Mouse (Mus musculus) thymus, adult 2 months (tissue): ENCODE measurements around the gene Akap13. TPM values are rescaled to one million over a fixed set of nuclear protein-coding genes. Genes with fewer than 3 reads are reported as not detected.
"Not testable (repeated sequence)": the region's sequence is repeated elsewhere in the genome, so short reads cannot be mapped to it uniquely, and the experiment has no call there.

Source experiments
- DNase-seq: peaks from one replicate; pipeline ENCODE4 v3.0.0; 2021
- H3K27ac ChIP-seq: fragments of 200-500 bp; 2 replicates; pipeline ENCODE4 v1.5.1; 2012; ENCODE audit warnings: low read length, control low read depth; ENCODE audit not compliant: control insufficient read depth, insufficient read depth
- H3K27me3 ChIP-seq: fragments of 200-500 bp; 2 replicates; pipeline ENCODE4 v1.6.1; 2012; ENCODE audit warnings: mild to moderate bottlenecking, low read length, moderate library complexity, mixed read lengths; ENCODE audit not compliant: control insufficient read depth, insufficient read depth
- H3K36me3 ChIP-seq: fragments of 200-500 bp; 2 replicates; pipeline ENCODE4 v1.6.1; 2012; ENCODE audit warnings: mild to moderate bottlenecking, low read length, moderate library complexity; ENCODE audit not compliant: control insufficient read depth, insufficient read depth
- H3K4me1 ChIP-seq: fragments of 200-500 bp; replicated peaks from 2 replicates; pipeline ENCODE4 v1.6.1; 2012; ENCODE audit warnings: low read length; ENCODE audit not compliant: control insufficient read depth, insufficient read depth
- H3K4me3 ChIP-seq: fragments of 200-500 bp; 2 replicates; pipeline ENCODE4 v1.5.1; 2012; ENCODE audit warnings: mild to moderate bottlenecking, low read length, control low read depth, moderate library complexity; ENCODE audit not compliant: control insufficient read depth, insufficient read depth
- CTCF ChIP-seq: fragments of 200-500 bp; IDR thresholded peaks from 2 replicates; pipeline ENCODE4 v1.5.1; 2012; ENCODE audit warnings: mild to moderate bottlenecking, control low read depth, low read length, moderate library complexity, borderline replicate concordance; ENCODE audit not compliant: control insufficient read depth, poor library complexity, insufficient read depth; ENCODE audit errors: extremely low read depth
- POLR2A ChIP-seq: fragments of 200-500 bp; IDR thresholded peaks from 2 replicates; pipeline ENCODE4 v1.6.1; 2012; ENCODE audit warnings: mild to moderate bottlenecking, low read length, control low read depth, moderate library complexity; ENCODE audit not compliant: control insufficient read depth, poor library complexity, insufficient read depth; ENCODE audit errors: extremely low read depth
- WGBS: fragments of 180-500 bp; shearing (Covaris S2); methylation state at CpG from one replicate; pipeline ENCODE4 v1.1.7; 2018; 5-methylcytosine and 5-hydroxymethylcytosine counted together
- polyA plus RNA-seq: library from polyadenylated mRNA; depleted of rRNA; stranded (reverse); fragments of >200 nt; gene quantifications from 2 replicates; pipeline ENCODE4 v1.2.3, GENCODE M21; 2012

Akap13 gene
- polyA plus RNA-seq, 1 experiment, result 47.8 TPM

DNA sequence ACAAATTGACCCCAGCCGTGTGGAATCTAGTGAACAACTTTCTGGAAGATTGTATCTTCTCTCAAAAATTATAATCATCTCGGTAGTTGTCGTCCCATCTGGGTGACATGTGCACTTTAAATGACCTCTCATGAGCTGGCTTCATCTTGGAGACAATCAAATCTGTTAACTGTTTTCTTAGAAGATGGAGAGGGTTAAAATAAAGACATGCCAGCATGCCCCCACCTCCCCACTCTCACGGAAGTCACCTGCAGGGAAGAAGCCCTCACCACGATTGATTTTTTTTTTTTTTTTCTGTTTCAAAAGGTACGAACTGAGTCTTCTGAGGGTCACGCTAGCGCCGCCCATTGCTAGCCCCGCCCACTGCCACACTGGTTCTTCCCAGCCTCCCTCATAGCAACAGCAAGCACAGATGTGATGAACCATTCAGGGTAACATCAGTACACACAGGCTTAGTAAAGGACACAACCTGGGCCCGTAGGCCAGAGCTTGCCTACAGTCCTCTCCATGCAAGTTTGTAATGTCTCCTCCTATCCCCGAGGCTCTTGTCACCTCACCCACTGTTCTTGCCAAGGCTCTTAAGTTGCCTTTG, 298.0 kb downstream of the Akap13 start:
- TF ChIP-seq CTCF, result no peak
- no peak for TF ChIP-seq POLR2A
- H3K36me3 ChIP-seq, result peaks cover 54% of the 10 kb centered on the region
- no peak overlapping the region for H3K4me3 ChIP-seq
- H3K27me3 ChIP-seq, result no peaks in the 10 kb centered on the region
- no peaks in the 10 kb centered on the region for H3K4me1 ChIP-seq
- DNase-seq, result no peak
- H3K27ac ChIP-seq, result no peak overlapping the region
- 79% methylated on average over 12 of the region's 12 CpGs for WGBS

DNA sequence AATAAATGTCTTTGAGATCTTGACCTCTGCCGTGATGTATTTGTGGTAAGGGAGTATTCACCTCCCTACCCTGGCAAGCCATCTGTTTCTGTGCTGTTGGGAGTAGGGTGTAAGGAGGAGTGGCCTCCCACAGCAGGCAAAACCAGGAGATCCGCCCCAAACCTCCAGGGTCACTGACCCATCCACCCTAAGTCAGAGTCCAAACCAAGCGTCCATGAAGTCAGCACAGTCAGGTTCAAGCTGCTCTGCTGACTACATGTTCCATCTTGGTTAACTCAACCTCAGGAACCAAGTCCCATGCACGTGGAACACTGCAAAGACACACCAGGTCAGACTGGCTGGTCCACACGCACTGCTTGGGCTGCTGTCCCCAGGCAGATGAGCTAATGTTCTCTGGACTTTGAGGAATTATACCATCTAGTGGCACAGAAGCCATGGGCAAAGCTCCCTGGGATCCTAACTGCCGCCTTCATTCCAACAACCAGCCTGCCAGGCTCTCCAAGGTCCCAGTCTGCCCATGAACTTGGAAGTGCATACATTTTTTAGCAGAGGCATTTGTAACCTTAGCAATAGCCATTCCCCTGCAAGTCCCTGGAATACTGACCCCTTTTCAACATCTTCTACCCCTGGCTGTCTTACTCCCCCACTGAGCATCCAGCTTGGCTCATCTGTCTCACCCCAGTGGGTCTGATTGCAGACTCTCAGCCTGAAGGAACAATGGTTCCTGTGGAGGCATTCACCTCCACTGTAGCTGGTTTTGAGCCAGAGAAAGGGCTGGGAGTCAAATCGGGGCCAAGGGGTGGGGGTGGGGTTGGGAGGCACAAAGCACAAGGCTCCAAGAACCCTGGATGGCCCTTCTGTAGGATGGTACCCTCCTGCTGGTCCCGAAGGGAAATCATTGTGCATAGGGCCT, 299.5 kb downstream of the Akap13 start:
- 91% methylated on average over 8 of the region's 8 CpGs for WGBS
- no peak overlapping the region for H3K4me3 ChIP-seq
- no peaks in the 10 kb centered on the region for H3K4me1 ChIP-seq

DNA sequence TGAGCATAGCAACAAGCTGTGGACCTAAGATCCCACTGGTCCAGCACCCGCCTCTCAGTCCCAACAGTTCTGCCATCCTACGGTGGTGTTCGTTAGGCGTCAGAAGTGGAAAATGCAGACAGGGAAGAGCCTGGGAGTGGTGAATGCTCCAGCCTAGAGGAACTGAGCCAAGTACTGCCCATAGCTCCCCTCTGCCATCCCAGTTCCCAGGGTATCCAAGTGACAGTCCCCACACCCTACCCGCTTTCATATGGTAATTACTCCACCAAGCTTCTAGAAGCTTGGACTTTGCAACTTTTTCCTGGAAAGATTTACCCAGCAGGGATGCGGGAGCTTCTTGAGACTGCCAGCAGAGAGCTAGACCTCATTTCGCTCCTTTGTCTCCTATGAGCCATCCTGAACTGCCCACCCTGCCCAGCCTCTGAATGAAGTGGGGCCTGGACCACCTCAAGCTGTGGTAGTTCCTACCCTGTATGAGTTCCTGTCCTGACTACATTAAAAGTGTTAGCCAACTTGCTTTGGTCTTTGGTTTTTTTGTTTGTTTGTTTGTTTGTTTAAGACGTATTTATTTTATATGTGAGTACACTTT, 300.6 kb downstream of the Akap13 start:
- no peak for DNase-seq
- Histone ChIP-seq H3K27ac (no peak overlapping the region), H3K27me3 (no peaks in the 10 kb centered on the region), H3K4me3 (no peak overlapping the region), H3K36me3 (peaks cover 27% of the 10 kb centered on the region), H3K4me1 (peaks cover 6% of the 10 kb centered on the region; the same call in 1 of the 2 replicates)
- WGBS, result 97% methylated on average over 8 of the region's 8 CpGs
- TF ChIP-seq POLR2A (no peak), CTCF (no peak)

More for the DNA sequence above, 299.5 kb downstream of the Akap13 start:
- Histone ChIP-seq H3K36me3 (peaks cover 38% of the 10 kb centered on the region), H3K27me3 (no peaks in the 10 kb centered on the region), H3K27ac (no peak overlapping the region)
- no peak for DNase-seq
- TF ChIP-seq CTCF (no peak), POLR2A (no peak)

DNA sequence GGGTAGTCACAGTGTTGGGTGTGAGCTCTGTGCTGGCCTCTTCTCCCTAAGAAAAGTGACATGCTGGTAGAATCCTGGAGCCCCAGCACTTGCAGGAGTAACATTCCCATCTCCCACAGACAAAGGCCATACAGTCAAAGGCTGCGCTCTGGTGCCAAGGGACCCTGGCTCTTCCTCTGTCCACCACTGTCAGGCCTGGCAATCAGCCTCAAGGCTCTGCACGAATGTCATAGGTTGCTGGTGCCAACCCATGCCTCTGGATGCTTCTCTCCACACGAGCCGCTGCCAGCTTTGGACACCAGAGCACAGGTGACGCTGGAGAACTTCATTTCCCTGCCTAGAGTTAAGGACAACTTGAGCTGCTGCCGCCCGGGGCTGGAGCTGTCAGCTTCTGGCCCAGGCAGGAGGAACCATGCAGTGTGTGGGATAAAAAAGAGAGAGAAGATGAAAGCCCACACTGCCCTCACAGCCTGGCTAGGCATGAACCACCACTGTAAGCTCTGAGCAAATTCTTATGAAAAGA, 304.7 kb downstream of the Akap13 start:
- TF ChIP-seq CTCF (no peak), POLR2A (no peak)
- WGBS, result 93% methylated on average over 7 of the region's 7 CpGs

DNA sequence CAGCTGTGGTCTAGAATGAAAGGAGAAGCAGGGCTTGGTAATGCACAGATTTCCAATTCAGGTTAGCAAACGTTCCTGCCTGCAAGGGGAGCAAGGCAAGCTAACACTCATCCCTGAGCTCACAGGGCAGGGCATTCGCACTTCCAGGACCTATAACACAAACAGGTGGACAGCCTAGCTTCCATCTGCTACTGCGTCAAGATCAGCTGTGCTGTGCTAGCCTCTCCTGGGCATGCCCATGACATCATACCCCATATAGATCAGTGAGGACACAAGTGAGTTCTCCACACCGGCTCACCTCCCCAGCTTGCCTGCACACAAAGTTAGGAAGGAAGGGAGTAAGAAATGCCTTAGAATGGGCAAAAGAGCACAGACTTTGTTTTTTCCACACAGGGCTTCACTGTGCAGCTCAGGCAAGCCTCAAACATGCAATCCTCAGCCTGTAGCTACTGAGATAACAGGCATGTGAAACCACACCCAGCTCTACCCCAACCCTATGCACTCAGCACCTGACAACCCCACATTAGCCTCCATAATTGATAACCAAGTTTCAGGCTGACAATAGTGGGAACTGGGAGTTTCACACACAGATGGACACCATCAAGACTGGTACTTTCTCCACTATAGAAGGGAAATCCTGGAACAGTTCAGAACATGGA, 305.5 kb downstream of the Akap13 start:
- not testable (repeated sequence) for H3K4me1 ChIP-seq, H3K27me3 ChIP-seq, H3K27ac ChIP-seq, H3K4me3 ChIP-seq, H3K36me3 ChIP-seq, DNase-seq
- 74% methylated on average over 4 of the region's 4 CpGs for WGBS

More for the DNA sequence above, 304.7 kb downstream of the Akap13 start:
- H3K27me3 ChIP-seq, result no peaks in the 10 kb centered on the region
- peaks cover 6% of the 10 kb centered on the region; the same call in 1 of the 2 replicates for H3K4me1 ChIP-seq
- H3K27ac ChIP-seq, result no peak overlapping the region
- no peak for DNase-seq
- no peaks in the 10 kb centered on the region for H3K36me3 ChIP-seq
- no peak overlapping the region for H3K4me3 ChIP-seq

DNA sequence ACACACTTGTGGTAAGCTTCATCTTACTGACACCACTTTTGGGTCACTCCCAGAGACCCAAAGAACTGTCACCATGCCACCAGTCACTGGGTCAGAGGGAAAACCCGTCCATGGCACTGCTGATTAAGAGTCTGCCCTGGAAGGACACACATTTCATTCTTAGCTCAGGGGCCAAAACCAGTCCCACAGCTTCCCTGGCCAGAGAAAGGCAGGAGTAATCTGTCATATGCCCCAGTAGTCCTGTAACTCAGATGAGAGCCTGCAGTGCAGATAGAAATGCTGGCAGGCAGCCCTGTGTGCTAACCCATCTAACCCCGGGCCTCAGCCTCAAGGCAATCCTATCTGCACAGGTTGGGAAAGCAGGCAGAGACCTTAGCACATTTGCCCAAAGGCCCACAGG, 306.9 kb downstream of the Akap13 start:
- H3K27ac ChIP-seq, DNase-seq, H3K4me1 ChIP-seq, H3K27me3 ChIP-seq, H3K36me3 ChIP-seq, H3K4me3 ChIP-seq: not testable (repeated sequence)
- 87% methylated on average over 2 of the region's 2 CpGs for WGBS

DNA sequence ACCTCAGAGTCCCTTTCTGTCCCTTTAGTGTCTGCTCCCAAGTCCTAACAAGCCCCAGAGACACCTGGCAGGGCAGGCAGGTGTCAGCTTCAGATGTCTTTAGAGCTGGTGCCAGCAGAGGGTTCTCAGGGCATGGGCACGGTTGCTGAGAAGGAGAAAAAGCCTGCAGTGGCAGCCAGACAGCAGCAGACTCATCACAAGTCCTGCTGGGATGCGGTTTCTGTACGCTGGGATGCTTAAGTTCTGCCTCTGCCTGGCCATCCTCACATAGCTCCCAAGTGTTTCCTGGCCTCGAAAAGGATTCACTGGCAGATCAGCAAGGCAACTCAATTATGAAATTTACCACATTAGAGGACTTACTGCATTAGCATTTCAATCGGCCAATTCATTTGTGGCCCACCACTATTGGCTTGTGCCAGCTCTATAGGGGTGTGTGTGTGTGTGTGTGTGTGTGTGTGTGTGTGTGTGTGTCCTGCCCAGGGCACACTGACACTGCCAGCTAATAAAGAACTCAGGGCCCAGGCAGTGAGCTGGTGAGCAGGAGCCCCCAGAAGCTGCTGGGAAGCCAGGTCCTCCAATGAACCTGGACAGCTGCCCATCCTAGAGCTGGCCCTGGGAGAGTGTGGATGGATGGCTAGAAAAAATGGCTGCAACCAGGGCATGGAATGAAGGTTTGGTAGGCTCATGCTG, 311.9 kb downstream of the Akap13 start:
- not testable (repeated sequence) for H3K4me3 ChIP-seq, DNase-seq, H3K27ac ChIP-seq, H3K4me1 ChIP-seq, H3K27me3 ChIP-seq
- H3K36me3 ChIP-seq, result peaks cover 20% of the 10 kb centered on the region
- 90% methylated on average over 1 of the region's 5 CpGs for WGBS
